Mouse (Mus musculus): ENCODE results near the gene Mfsd7a. TPM values are rescaled to one million over a fixed set of nuclear protein-coding genes. Genes with fewer than 3 reads are reported as not detected.

The Mfsd7a gene
- polyA plus RNA-seq, 1 experiment from 2014 or later, result 0.67 TPM

- no peak overlapping the region for H3K4me3 ChIP-seq (replicated peaks; ENCODE audit: low read length)
- H3K4me2 ChIP-seq (ENCODE audit: low read depth, low read length), result no peak overlapping the region
- no peaks in the 10 kb centered on the region for H3K36me3 ChIP-seq (ENCODE audit: control insufficient read depth, insufficient read depth, low read length)
- 75% methylated on average over 2 of the region's 2 CpGs for WGBS
- no peak overlapping the region for H3K27ac ChIP-seq (ENCODE audit: low read length)
- no peak overlapping the region for H3K9ac ChIP-seq (ENCODE audit: low read length)
- H3K4me1 ChIP-seq (ENCODE audit: control insufficient read depth, insufficient read depth, low read length), result no peaks in the 10 kb centered on the region
- H3K9me3 ChIP-seq (replicated peaks; ENCODE audit: control insufficient read depth, low read length), result no peaks in the 10 kb centered on the region
- H3K27me3 ChIP-seq (ENCODE audit: control insufficient read depth, insufficient read depth, low read length), result no peaks in the 10 kb centered on the region
- ATAC-seq (ENCODE audit: insufficient read depth, low FRiP score), result no peak
Measured at GRCm38 (mm10) chr5:108406977-108407376, 41.7 kb downstream of the Mfsd7a start.

GRCm38 (mm10) chr5:108405460-108405859 is 43.2 kb downstream of the Mfsd7a start:
- no peak overlapping the region for H3K27ac ChIP-seq (ENCODE audit: low read length)
- no peak overlapping the region for H3K4me3 ChIP-seq (replicated peaks; ENCODE audit: low read length)
- H3K4me2 ChIP-seq (ENCODE audit: low read depth, low read length), result no peak overlapping the region
- 66% methylated on average over 1 of the region's 1 CpGs for WGBS
- no peaks in the 10 kb centered on the region for H3K36me3 ChIP-seq (ENCODE audit: control insufficient read depth, insufficient read depth, low read length)
- H3K9ac ChIP-seq (ENCODE audit: low read length), result no peak overlapping the region
- no peaks in the 10 kb centered on the region for H3K27me3 ChIP-seq (ENCODE audit: control insufficient read depth, insufficient read depth, low read length)
- no peaks in the 10 kb centered on the region for H3K9me3 ChIP-seq (replicated peaks; ENCODE audit: control insufficient read depth, low read length)
- ATAC-seq (ENCODE audit: insufficient read depth, low FRiP score), result no peak
- H3K4me1 ChIP-seq (ENCODE audit: control insufficient read depth, insufficient read depth, low read length), result no peaks in the 10 kb centered on the region

- H3K27me3 ChIP-seq (ENCODE audit: control insufficient read depth, insufficient read depth, low read length), result no peaks in the 10 kb centered on the region
- no peaks in the 10 kb centered on the region for H3K9me3 ChIP-seq (replicated peaks; ENCODE audit: control insufficient read depth, low read length)
- H3K4me1 ChIP-seq (ENCODE audit: control insufficient read depth, insufficient read depth, low read length), result no peaks in the 10 kb centered on the region
- ATAC-seq (ENCODE audit: insufficient read depth, low FRiP score), result no peak
- H3K27ac ChIP-seq (ENCODE audit: low read length), result no peak overlapping the region
- no peak overlapping the region for H3K9ac ChIP-seq (ENCODE audit: low read length)
- no peak overlapping the region for H3K4me3 ChIP-seq (replicated peaks; ENCODE audit: low read length)
- no peak overlapping the region for H3K4me2 ChIP-seq (ENCODE audit: low read depth, low read length)
- 82% methylated on average over 4 of the region's 4 CpGs for WGBS
- H3K36me3 ChIP-seq (ENCODE audit: control insufficient read depth, insufficient read depth, low read length), result no peaks in the 10 kb centered on the region
Measured at GRCm38 (mm10) chr5:108403453-108403852, 45.2 kb downstream of the Mfsd7a start.

Other genes starting within 250 kb of the Mfsd7a start
- 43.3 and 43.9 TPM in 2 replicates for gene Dr1, start 180.0 kb downstream of the Mfsd7a start, polyA plus RNA-seq (2015; fragmentation: Nextera tagmentation; extraction: Ambion mirVana)
- gene Pigg, start 136.3 kb downstream of the Mfsd7a start, polyA plus RNA-seq (2015; fragmentation: Nextera tagmentation; extraction: Ambion mirVana), result 8.0 and 8.8 TPM in 2 replicates
- 0.12 TPM in 1 of 2 replicates, not detected in the other for gene Gm42517, start 81.0 kb downstream of the Mfsd7a start, polyA plus RNA-seq (2015; fragmentation: Nextera tagmentation; extraction: Ambion mirVana)
- 0.34 and 0.59 TPM in 2 replicates for gene Pde6b, start 60.5 kb downstream of the Mfsd7a start, polyA plus RNA-seq (2015; fragmentation: Nextera tagmentation; extraction: Ambion mirVana)
- gene Atp5k, start 14.4 kb downstream of the Mfsd7a start, polyA plus RNA-seq (2015; fragmentation: Nextera tagmentation; extraction: Ambion mirVana), result 366 and 477 TPM in 2 replicates
- gene Pcgf3, start 12.3 kb upstream of the Mfsd7a start, polyA plus RNA-seq (2015; fragmentation: Nextera tagmentation; extraction: Ambion mirVana), result 16.2 and 19.1 TPM in 2 replicates
- gene Cplx1, start 101.1 kb upstream of the Mfsd7a start, polyA plus RNA-seq (2015; fragmentation: Nextera tagmentation; extraction: Ambion mirVana), result 2.9 and 3.4 TPM in 2 replicates
- 62.9 and 67.9 TPM in 2 replicates for gene Gak, start 180.9 kb upstream of the Mfsd7a start, polyA plus RNA-seq (2015; fragmentation: Nextera tagmentation; extraction: Ambion mirVana)
- gene Tmem175, start 180.9 kb upstream of the Mfsd7a start, polyA plus RNA-seq (2015; fragmentation: Nextera tagmentation; extraction: Ambion mirVana), result 27.1 and 27.7 TPM in 2 replicates
- 13.5 and 15.2 TPM in 2 replicates for gene Idua, start 211.4 kb upstream of the Mfsd7a start, polyA plus RNA-seq (2015; fragmentation: Nextera tagmentation; extraction: Ambion mirVana)
- gene Dgkq, start 220.8 kb upstream of the Mfsd7a start, polyA plus RNA-seq (2015; fragmentation: Nextera tagmentation; extraction: Ambion mirVana), result 10.7 and 14.5 TPM in 2 replicates
- gene Slc26a1, start 226.7 kb upstream of the Mfsd7a start, polyA plus RNA-seq (2015; fragmentation: Nextera tagmentation; extraction: Ambion mirVana), result 1.8 and 3.0 TPM in 2 replicates
- gene Fgfrl1, start 243.5 kb upstream of the Mfsd7a start, polyA plus RNA-seq (2015; fragmentation: Nextera tagmentation; extraction: Ambion mirVana), result 7.8 and 11.7 TPM in 2 replicates

Data from stomach, embryonic 16.5 days (tissue).